Mouse (Mus musculus) liver, embryonic 13.5 days (tissue): Measurements from ENCODE around the gene Gm16253. TPM values are rescaled to one million over a fixed set of nuclear protein-coding genes. Genes with fewer than 3 reads are reported as not detected.

Source experiments
- ATAC-seq: fragments of 200-750 bp; cut with Nextera tagmentation; 2 replicates; pipeline ENCODE4 v1.8.0; 2017; ENCODE audit warnings: low read depth, mild to moderate bottlenecking, moderate number of reproducible peaks, moderate library complexity
- DNase-seq: peaks from one replicate; pipeline ENCODE4 v3.0.0; 2022
- H3K27ac ChIP-seq: fragments of 300-500 bp; sonication (generic); 2 replicates; pipeline ENCODE4 v1.5.1; 2015; ENCODE audit warnings: moderate library complexity, mild to moderate bottlenecking, inconsistent platforms
- H3K27me3 ChIP-seq: fragments of 300-500 bp; sonication (generic); 2 replicates; pipeline ENCODE4 v1.6.1; 2015; ENCODE audit warnings: mild to moderate bottlenecking, inconsistent platforms
- H3K36me3 ChIP-seq: fragments of 300-500 bp; sonication (generic); 2 replicates; pipeline ENCODE4 v1.6.1; 2015; ENCODE audit warnings: mild to moderate bottlenecking, inconsistent platforms
- H3K4me1 ChIP-seq: fragments of 300-500 bp; sonication (generic); replicated peaks from 2 replicates; pipeline ENCODE4 v1.6.1; 2015; ENCODE audit warnings: inconsistent platforms
- H3K4me2 ChIP-seq: fragments of 300-500 bp; sonication (generic); 2 replicates; pipeline ENCODE4 v1.6.1; 2015; ENCODE audit warnings: inconsistent platforms, mild to moderate bottlenecking, moderate library complexity
- H3K4me3 ChIP-seq: fragments of 300-500 bp; sonication (generic); replicated peaks from 2 replicates; pipeline ENCODE4 v1.5.1; 2015; ENCODE audit warnings: mild to moderate bottlenecking, inconsistent platforms
- H3K9ac ChIP-seq: fragments of 300-500 bp; sonication (generic); 2 replicates; pipeline ENCODE4 v1.6.1; 2015; ENCODE audit warnings: mild to moderate bottlenecking, inconsistent platforms
- H3K9me3 ChIP-seq: fragments of 300-500 bp; sonication (generic); replicated peaks from 2 replicates; pipeline ENCODE4 v1.6.1; 2016; ENCODE audit warnings: inconsistent platforms
- WGBS: fragments of 180-500 bp; shearing (Covaris S2); methylation state at CpG from one replicate; pipeline ENCODE4 v1.1.7; 2015; ENCODE audit not compliant: insufficient replicate concordance; 5-methylcytosine and 5-hydroxymethylcytosine counted together
- polyA plus RNA-seq: library from polyadenylated mRNA; unstranded; fragments of >200 nt; fragmentation: Nextera tagmentation; extraction: Ambion mirVana; gene quantifications from 2 replicates; pipeline ENCODE4 v1.2.1, GENCODE M21; 2015

Gm16253 gene
- polyA plus RNA-seq, 1 experiment from 2014 or later = not detected

- Histone ChIP-seq H3K9ac (no peak overlapping the region), H3K4me1 (peaks cover 46% of the 10 kb centered on the region), H3K27ac (no peak overlapping the region), H3K4me3 (no peak overlapping the region), H3K4me2 (no peak overlapping the region), H3K36me3 (0 out of 2 replicates have a peak, but pooled peaks cover 6% of the 10 kb centered on the region), H3K27me3 (peaks cover 52% of the 10 kb centered on the region), H3K9me3 (no peaks in the 10 kb centered on the region)
- ATAC-seq (no peak), DNase-seq (no peak)
- 82% methylated on average over 5 of the region's 5 CpGs for WGBS
Measured at GRCm38 (mm10) chr3:96594851-96595250, 18.1 kb downstream of the Gm16253 start.

- 0 out of 2 replicates have a peak, but pooled peaks cover 1% of the 10 kb centered on the region for H3K36me3 ChIP-seq
- 31% methylated on average over 6 of the region's 6 CpGs for whole genome bisulfite sequencing
- no peaks in the 10 kb centered on the region for H3K9me3 ChIP-seq
- no peak overlapping the region for H3K4me2 ChIP-seq
- DNase-seq (no peak), ATAC-seq (no peak)
- peaks cover 60% of the 10 kb centered on the region for H3K27me3 ChIP-seq
- no peak overlapping the region for H3K27ac ChIP-seq
- H3K4me3 ChIP-seq = no peak overlapping the region
- H3K4me1 ChIP-seq = peaks cover 54% of the 10 kb centered on the region
- no peak overlapping the region for H3K9ac ChIP-seq
Measured at GRCm38 (mm10) chr3:96595661-96596060, 18.9 kb downstream of the Gm16253 start.

- Histone ChIP-seq H3K27ac (no peak within 1 kb of the TSS), H3K4me3 (peak within 1 kb of the TSS; percentile 53), H3K27me3 (peaks cover 67% of the 10 kb centered on the region), H3K4me1 (peaks cover 59% of the 10 kb centered on the region), H3K4me2 (peak within 1 kb of the TSS; percentile 68), H3K9me3 (no peaks in the 10 kb centered on the region), H3K36me3 (no peaks in the 10 kb centered on the region), H3K9ac (peak within 1 kb of the TSS; percentile 56)
- 5% methylated on average over 20 of the region's 23 CpGs for WGBS
- ATAC-seq (no peak), DNase-seq (no peak)
Measured at GRCm38 (mm10) chr3:96596228-96596707, 19.5 kb downstream of the Gm16253 start, which contains the start of gene Ankrd34a. Gene Ankrd34a (plus strand): TSS chr3:96596636.

- Histone ChIP-seq H3K36me3 (no peaks in the 10 kb centered on the region), H3K4me3 (peak overlapping the region; percentile 53), H3K27me3 (peaks cover 72% of the 10 kb centered on the region), H3K9me3 (no peaks in the 10 kb centered on the region), H3K4me2 (peak overlapping the region; percentile 68), H3K9ac (no peak overlapping the region), H3K27ac (no peak overlapping the region), H3K4me1 (peaks cover 62% of the 10 kb centered on the region)
- WGBS = 3% methylated on average over 9 of the region's 12 CpGs
- DNase-seq = no peak
- ATAC-seq = no peak
Measured at GRCm38 (mm10) chr3:96596855-96597254, 20.1 kb downstream of the Gm16253 start.

GRCm38 (mm10) chr3:96597435-96597891, 20.7 kb downstream of the Gm16253 start:
- peak overlapping the region; percentile 56 for H3K9ac ChIP-seq
- peak overlapping the region; percentile 68 for H3K4me2 ChIP-seq
- H3K27me3 ChIP-seq = peaks cover 78% of the 10 kb centered on the region
- no peaks in the 10 kb centered on the region for H3K36me3 ChIP-seq
- under 1% methylated on average over 40 of the region's 40 CpGs for WGBS
- H3K4me3 ChIP-seq = peak overlapping the region; percentile 53
- no peak for DNase-seq
- no peak overlapping the region for H3K27ac ChIP-seq
- H3K4me1 ChIP-seq = peaks cover 56% of the 10 kb centered on the region
- no peak for ATAC-seq
- no peaks in the 10 kb centered on the region for H3K9me3 ChIP-seq

GRCm38 (mm10) chr3:96598156-96599068, 21.6 kb downstream of the Gm16253 start:
- peak overlapping the region; percentile 56; the same call in 1 of the 2 replicates for H3K9ac ChIP-seq
- H3K36me3 ChIP-seq = no peaks in the 10 kb centered on the region
- H3K4me3 ChIP-seq = peak overlapping the region; percentile 53
- peak overlapping the region; percentile 68 for H3K4me2 ChIP-seq
- H3K4me1 ChIP-seq = peaks cover 46% of the 10 kb centered on the region
- no peak overlapping the region for H3K27ac ChIP-seq
- WGBS = 5% methylated on average over 54 of the region's 54 CpGs
- ATAC-seq (no peak), DNase-seq (no peak)
- H3K27me3 ChIP-seq = peaks cover 86% of the 10 kb centered on the region
- H3K9me3 ChIP-seq = no peaks in the 10 kb centered on the region

GRCm38 (mm10) chr3:96599069-96599393, 22.2 kb downstream of the Gm16253 start:
- Histone ChIP-seq H3K4me1 (peaks cover 46% of the 10 kb centered on the region), H3K4me3 (no peak overlapping the region), H3K27ac (no peak overlapping the region), H3K36me3 (no peaks in the 10 kb centered on the region), H3K4me2 (no peak overlapping the region; the same call in 1 of the 2 replicates), H3K27me3 (peaks cover 89% of the 10 kb centered on the region), H3K9me3 (no peaks in the 10 kb centered on the region), H3K9ac (no peak overlapping the region)
- ATAC-seq (no peak), DNase-seq (no peak)
- 68% methylated on average over 8 of the region's 8 CpGs for WGBS

- WGBS = 68% methylated on average over 3 of the region's 3 CpGs
- H3K36me3 ChIP-seq = no peaks in the 10 kb centered on the region
- no peak for DNase-seq
- no peak overlapping the region for H3K27ac ChIP-seq
- H3K4me1 ChIP-seq = peaks cover 46% of the 10 kb centered on the region
- peaks cover 89% of the 10 kb centered on the region for H3K27me3 ChIP-seq
- no peak overlapping the region for H3K4me3 ChIP-seq
- ATAC-seq = no peak
- no peak overlapping the region for H3K4me2 ChIP-seq
- no peaks in the 10 kb centered on the region for H3K9me3 ChIP-seq
- no peak overlapping the region for H3K9ac ChIP-seq
Measured at GRCm38 (mm10) chr3:96599411-96599810, 22.6 kb downstream of the Gm16253 start.

- Histone ChIP-seq H3K36me3 (no peaks in the 10 kb centered on the region), H3K27me3 (peaks cover 77% of the 10 kb centered on the region), H3K4me1 (peaks cover 45% of the 10 kb centered on the region), H3K4me3 (peak within 1 kb of the TSS; percentile 67), H3K4me2 (peak within 1 kb of the TSS; percentile 85), H3K9me3 (no peaks in the 10 kb centered on the region), H3K27ac (peak within 1 kb of the TSS; percentile 64), H3K9ac (peak within 1 kb of the TSS; percentile 71)
- 2% methylated on average over 27 of the region's 27 CpGs for WGBS
- DNase-seq (peak; percentile 77), ATAC-seq (peak; percentile 94)
Measured at GRCm38 (mm10) chr3:96600639-96601250, 24.0 kb downstream of the Gm16253 start, which contains the start of gene Lix1l. Gene Lix1l (plus strand): TSS chr3:96601149.

GRCm38 (mm10) chr3:96601251-96601787, 24.5 kb downstream of the Gm16253 start:
- Histone ChIP-seq H3K27ac (peak overlapping the region; percentile 64), H3K4me1 (peaks cover 40% of the 10 kb centered on the region), H3K4me2 (peak overlapping the region; percentile 85), H3K36me3 (no peaks in the 10 kb centered on the region), H3K9ac (peak overlapping the region; percentile 71), H3K27me3 (peaks cover 72% of the 10 kb centered on the region), H3K9me3 (no peaks in the 10 kb centered on the region), H3K4me3 (peak overlapping the region; percentile 67)
- no peak for DNase-seq
- no peak; the same call in 1 of the 2 replicates for ATAC-seq
- WGBS = 3% methylated on average over 25 of the region's 40 CpGs
